Mouse (Mus musculus) liver, adult (tissue): ENCODE results near the gene Elmsan1.
"Not testable (repeated sequence)": the region's sequence is repeated elsewhere in the genome, so short reads cannot be mapped to it uniquely, and the experiment has no call there.

ENCODE experiments used
- GATA4 ChIP-seq: IDR thresholded peaks from 2 replicates; pipeline ENCODE4 v1.6.1; 2014; ENCODE audit warnings: mild to moderate bottlenecking, low read length; ENCODE audit not compliant: insufficient replicate concordance

The Elmsan1 gene

DNA sequence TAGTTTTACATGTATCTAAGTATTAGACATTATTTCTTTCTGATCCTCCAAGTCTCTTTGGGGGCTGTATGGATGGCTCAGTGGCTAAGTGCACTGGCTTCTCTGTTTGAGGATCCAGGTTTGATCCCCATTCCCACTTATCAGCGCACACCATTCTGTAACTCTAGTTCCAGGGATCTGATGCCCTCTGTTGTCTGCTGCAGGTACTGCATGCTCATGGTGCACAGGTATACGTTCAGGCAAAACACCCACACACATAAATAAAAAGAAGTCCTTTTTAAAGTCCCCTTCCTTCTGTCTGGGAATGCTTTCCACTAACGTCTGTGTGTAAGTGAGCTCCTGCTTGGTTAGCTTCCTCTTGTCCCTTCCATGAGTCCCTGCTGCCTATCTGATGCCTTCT is 86.4 kb downstream of the Elmsan1 start:
- no peak for TF ChIP-seq GATA4

DNA sequence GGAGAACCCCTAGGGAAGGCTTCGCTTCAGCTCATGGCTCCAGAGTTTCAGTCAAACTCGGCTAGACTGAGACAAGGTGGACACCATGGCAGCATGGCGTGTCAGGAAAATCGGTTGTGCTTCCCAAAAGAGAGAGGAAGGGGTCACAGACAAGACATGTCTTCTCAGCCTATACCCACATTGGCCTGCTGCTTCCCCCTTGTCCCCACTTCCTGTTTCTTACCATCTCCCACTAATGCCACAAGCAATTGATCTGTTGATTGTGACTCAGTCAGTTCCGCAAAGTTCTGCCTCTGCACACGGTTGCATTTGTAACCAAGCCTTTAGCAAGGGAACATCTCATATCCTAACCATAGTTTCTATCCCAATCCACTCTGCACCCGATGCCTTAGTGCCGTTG is 88.8 kb downstream of the Elmsan1 start:
- no peak for TF ChIP-seq GATA4

GRCm38 (mm10) chr12:84128576-84128975 is 90.1 kb downstream of the Elmsan1 start:
- TF ChIP-seq GATA4 = no peak

GRCm38 (mm10) chr12:84126899-84127298 is 91.8 kb downstream of the Elmsan1 start:
- no peak for TF ChIP-seq GATA4

DNA sequence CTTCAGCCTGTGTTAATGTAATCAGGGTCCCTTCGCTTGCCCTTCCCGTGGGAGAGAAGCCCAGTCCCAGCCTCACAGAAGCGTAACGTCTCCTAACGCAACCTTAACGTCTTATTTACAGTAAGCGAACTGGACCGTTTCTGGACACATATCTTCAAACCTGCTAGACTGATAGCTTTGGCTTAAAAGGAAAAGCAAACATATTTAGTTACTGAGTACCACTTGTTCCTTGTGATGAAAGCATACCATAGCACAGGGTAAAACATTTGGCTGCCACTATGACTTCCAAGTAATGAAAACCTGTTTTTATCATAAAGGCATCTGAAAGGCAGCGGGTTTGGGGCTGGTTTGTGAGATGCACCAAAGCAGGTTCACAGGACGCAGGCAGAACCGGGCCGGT is 92.8 kb downstream of the Elmsan1 start:
- no peak for TF ChIP-seq GATA4

DNA sequence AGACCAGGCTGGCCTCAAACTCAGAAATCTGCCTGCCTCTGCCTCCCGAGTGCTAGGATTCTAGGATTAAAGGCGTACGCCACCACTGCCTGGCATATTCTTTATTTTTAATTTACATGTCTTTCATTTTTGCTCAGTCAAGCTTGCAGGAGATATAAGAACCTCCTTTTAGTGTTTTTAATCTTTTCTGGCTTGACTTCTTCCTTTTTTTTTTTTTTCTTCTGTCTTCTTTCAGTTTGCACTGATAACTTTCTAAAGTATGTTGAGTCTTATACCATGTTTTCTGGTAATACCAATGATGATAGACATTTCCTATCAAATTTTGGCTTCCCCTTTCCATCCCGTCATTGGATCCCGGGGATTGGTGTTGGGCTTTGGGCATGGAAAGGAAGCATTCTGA is 99.1 kb downstream of the Elmsan1 start:
- no peak for TF ChIP-seq GATA4

DNA sequence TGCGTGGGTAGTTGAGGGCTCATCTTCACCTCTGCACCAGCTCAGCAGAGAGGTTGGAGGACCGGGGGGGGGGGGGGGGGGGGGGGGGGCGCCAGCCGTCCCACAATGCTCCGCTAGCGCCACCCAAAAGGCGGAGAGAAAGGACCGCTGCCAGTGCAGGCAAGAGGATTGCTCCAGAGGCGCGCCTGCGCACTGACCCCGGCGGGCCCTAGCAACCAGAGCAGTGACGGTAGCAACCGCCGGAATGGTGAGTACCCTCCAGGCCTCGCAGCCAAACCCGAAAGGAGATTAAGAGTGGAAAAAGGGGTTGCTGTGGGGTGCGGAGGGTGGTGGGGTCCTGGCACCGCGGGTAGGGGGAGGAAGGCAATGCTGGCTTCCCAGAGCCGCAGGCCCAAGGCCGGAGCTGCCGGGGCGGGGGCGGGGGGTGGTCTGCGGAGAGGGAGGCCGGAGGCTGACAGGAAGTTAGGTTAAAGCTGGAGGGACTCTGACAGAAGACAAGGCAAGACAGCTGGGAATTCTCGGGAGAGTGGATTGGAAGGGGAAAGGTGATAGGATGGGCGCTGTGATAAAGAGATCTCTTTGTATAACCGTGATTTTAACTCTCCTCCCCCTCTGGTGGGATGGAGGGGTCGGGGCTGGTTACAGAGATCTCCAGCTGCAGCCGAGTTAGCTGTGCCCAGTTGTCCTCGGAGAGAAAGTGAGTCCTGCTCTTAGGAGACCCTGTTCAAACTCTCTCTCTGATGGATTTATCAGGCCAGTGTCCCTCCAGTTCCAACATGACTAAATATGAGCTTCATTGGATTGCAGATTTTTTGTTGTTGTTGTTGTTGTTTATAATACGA is 104.3 kb downstream of the Elmsan1 start, which contains the start of gene Dnal1:
TSS of gene Dnal1 (plus strand) at position 214 of the 842 bp plus-strand sequence.
- no peak for TF ChIP-seq GATA4

DNA sequence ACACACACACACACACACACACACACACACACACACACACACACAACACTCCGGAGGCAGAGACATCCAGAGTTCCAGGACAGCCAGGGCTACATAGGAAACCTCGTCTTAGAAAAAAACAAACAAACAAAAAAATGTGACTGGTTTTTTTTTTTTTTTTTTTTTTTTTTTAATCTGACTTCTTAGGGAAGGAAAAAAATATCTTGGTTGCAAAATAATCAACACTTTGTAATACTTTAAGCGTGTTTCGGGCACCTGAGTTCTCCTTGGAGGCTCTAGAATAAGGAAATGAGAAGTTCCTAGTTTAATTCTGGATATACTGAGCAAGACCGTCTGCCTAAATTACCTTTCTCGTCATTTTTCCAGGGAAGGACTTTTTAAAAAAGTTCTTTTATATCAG is 105.0 kb downstream of the Elmsan1 start:
- no peak for TF ChIP-seq GATA4

- no peak for TF ChIP-seq GATA4
These were observed 107.9 kb downstream of the Elmsan1 start for GRCm38 (mm10) chr12:84110814-84111213.

DNA sequence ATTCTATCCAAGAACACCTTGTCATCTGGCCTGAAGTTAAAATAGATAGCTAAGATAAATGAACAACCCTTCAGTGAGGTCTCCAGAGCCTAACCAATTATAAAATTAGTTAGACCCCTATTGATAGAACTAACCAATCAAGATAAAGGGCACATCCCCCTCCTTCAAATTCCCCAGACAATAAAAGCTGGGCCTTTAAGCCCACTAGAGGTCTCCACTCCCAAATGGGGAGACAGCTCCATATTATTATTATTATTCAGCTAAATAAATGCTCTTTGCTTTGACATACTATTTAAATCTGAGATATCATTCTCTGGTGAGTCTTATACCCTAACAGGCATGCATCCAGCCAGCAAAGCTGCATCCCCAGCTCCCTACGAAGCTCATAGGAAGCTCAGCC is 108.8 kb downstream of the Elmsan1 start:
- TF ChIP-seq GATA4 = no peak

- TF ChIP-seq GATA4 = no peak
These were observed 111.0 kb downstream of the Elmsan1 start for GRCm38 (mm10) chr12:84107692-84108091.

GRCm38 (mm10) chr12:84107012-84107411 is 111.7 kb downstream of the Elmsan1 start:
- no peak for TF ChIP-seq GATA4

DNA sequence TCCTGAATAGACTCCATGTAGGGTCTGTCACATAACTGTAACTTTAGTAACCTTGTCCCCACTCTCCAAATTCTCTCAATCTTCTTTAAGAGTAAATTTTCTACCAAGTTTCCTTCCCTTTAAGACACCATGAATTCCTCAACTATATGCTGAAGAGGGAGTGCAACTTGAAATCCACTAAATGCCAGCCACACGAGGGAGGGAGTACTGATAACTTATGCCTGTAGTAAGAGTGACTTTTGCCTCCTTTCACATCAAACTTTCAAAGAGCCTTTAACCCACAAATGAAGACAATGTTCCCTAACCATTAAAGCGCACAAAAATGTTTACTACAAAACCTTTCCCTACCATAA is 117.2 kb downstream of the Elmsan1 start:
- no peak for TF ChIP-seq GATA4

- TF ChIP-seq GATA4 = not testable (repeated sequence)
These were observed 117.8 kb downstream of the Elmsan1 start, which contains the start of gene Acot6 for GRCm38 (mm10) chr12:84100604-84101492. TSS of gene Acot6 (plus strand) at chr12:84100654.

DNA sequence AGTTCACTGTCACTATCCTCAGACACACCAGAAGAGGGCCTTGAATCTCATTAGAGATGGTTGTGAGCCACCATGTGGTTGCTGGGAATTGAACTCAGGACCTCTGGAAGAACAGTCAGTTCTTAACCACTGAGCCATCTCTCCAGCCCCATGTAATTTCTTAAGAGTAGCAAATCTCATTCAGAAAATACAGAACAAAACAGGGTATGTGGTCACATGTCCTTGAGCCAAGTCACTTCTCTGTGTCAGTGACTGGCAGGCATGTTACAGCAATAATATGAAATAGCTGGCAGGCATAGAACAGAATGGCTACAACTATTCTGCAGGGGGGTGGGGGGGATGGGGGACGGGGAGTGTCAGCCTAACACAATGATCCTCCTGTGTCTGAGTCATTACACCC is 118.6 kb downstream of the Elmsan1 start:
- TF ChIP-seq GATA4 = no peak

DNA sequence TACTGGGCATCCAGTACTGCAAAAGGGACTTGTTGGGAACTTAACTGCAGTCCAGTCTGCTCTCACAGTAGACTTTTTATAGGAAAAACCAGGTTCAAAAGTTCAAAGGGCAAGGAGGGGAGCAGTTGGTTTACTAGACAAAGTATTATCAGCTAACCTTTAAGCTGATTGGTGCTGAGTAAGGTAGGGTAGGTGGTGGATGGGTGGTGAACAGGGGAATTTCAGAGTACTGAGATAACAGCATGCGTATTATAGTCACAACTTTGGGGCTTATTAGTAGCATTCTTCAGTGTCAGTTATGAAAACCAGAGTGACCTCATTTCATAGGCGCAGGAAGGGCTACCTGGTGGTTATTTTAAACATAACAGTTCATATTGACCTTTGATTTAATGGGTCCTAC is 119.1 kb downstream of the Elmsan1 start:
- no peak for TF ChIP-seq GATA4
